Mouse (Mus musculus): Measurements from ENCODE around the gene Gm29797. TPM values are rescaled to one million over a fixed set of nuclear protein-coding genes. Genes with fewer than 3 reads are reported as not detected.

Gene Gm29797
- total RNA-seq, 2 experiments from 2014 or later: 0.42 TPM; not detected in 1

DNA sequence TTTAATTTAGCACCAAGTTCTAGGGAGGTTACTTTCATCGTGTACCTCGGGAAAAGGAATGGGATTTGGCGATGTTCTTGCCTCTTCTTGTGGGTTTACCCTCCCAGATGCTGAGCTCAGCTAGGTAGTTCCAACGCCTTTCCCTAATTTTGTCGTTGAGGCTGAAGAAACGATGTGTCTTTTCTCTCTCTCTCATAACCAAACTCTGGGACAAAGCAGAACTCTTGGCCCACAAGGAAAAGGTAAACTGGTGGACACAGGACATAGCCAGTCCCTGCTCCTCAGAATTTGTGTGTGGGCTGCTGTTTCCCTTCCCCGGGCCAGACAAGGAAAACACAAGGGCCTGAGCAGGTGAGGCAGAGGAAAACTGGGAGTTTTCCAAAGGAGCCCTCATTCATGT, 15.2 kb downstream of the Gm29797 start:
- DNase-seq (ENCODE audit: low spot score in 2 of 2): no peak

DNA sequence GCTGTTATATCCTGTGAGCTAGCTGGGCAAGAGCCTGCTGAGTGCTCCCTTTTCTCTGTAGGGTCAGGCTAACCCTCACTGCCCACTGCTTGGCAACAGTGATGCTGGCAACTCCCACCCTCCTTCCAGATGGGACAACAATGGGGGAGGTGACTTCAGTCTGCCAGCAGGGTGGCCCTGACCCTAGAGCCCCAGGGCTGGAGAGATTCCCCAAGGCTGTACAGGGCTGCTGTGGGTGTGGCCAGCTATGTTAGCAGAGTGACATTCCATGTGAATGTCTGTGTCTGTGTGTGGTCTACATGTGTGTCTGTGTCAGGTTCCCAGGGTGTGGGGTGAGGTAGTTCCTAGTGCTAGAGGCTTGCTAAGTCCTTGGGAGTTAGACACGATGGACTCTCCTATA, 16.7 kb downstream of the Gm29797 start:
- peak in 1 of 2 experiments; percentile 34 for DNase-seq (ENCODE audit: low spot score in 2 of 2)

DNA sequence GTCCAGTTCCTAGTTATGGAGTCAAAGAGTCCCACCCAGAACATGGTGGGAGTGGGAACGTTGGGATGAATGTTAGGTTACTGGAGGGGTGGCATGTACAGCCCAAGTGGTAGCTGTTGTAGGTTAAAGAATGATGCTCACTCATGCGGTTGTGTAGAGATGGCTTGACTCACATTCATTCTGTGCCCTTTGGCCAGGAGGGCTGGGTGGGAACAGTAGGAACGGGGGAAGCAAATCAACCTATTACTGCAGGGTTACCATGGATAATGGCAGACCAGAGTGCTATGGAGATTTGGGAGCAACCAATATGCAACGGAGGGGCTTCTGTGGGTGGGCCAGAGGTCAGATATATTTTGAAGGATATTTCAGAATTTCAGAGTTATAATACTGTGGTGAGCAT, 18.1 kb downstream of the Gm29797 start:
- DNase-seq (ENCODE audit: low spot score in 2 of 2): no peak

DNA sequence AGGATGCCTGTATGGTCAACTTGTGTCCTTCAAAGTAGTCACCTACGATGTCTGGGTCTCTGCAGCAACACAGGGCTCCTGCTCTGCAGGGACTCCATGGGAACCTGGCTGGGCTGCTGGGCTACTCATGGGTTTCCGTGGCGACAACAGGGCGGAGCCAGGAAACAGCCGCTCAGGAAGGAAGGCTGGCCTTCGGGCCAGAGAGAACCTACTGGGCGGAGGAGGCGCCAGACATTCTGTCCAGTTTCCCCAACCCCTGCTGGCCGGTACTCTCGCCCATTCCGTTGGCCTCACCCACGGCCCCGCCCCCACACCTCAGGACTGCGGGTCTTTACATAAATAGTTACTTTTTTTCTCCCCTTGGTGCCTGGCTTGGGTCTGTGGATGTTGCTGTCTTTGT, 18.6 kb downstream of the Gm29797 start:
- peak; percentile 57 to 66 for DNase-seq (ENCODE audit: low spot score in 2 of 2)

DNA sequence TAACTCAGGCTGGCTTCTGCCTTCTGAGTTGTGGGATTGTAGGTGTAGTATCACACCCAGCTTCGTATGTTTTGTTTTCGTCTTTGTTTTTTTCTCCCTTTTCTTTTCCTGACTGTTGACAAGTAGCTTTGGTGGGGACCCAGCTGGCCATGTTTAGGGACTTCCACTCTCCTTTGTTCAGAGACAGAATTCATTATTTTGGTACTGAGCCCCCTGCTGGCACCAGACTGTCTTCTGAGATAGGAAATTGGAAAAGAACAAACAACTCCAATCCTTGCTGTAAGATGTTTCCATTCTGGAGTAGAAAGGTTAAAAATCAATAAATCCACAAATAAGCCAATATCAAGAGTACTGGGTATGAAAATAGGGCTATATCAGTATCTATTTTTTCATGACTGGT, 19.6 kb downstream of the Gm29797 start:
- no peak for DNase-seq (ENCODE audit: low spot score in 2 of 2)

DNA sequence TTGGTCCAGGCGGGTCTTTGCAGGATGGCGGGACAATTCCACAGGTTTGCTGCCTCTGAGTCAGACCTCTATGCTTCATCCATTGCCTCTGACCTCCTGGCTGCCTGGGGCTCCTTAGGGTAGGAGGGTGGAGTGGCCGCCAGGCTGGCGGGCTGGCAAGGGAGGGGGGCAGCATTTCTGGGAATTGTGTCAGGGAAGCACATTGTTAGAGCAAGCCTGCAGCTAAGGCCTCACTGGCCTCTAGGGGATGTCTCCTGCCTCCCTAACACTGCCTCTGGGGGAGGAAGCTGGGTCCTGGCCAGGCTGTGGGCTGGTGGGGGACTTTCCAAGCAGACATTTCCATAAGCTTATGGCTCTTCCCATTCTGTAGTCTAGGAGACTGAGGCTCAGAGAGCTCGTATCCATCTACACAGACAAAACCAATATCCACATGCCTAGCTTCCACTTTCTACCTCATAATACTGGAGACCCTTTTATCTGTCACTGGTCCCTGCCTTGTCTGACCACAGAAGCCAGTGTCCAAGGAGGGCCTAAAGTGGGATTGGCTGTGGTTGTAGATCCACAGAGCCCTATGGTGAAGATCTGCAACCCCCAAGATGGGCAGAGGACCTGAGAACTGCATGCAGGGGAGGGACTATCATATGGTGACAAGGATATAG, 20.4 kb downstream of the Gm29797 start:
- DNase-seq (ENCODE audit: low spot score in 2 of 2): no peak

DNA sequence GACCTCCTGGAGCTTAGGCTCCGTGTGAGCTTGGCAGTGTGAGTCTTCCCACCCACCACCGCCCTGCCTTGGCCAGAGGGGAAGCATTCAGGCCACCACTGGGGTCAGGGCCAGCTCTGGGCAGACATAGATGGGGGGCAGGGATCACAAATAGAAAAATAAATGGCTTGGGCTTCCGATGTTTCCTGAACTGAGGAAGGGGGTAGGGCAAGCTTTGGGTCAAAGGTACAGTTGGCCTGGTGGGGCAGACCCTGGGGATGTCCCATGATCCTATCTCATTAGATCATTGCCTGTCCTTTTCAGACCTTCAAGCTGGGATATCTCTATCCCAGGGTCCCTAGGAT, 20.9 kb downstream of the Gm29797 start:
- no peak for DNase-seq (ENCODE audit: low spot score in 2 of 2)

DNA sequence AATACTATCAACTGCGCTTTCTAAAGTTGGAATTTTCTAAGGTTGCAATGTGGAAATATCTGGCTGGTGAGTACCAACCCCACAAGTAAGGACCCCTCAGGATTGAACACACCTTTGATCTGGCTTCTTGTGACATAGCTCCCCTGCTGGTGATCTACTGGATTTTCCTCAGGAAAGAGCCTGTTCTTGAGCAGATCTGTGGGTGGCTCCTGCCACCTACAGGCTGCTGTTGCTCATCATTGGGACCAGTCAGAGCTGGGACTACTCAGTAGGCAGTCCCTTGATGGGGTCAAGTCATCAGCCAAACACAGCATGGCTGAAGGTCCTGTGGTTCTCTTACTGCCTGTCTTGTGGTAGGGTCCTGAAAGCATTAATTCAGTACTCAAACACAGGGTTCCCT, 21.9 kb downstream of the Gm29797 start:
- DNase-seq (ENCODE audit: low spot score in 2 of 2): peak; percentile 60 to 65

DNA sequence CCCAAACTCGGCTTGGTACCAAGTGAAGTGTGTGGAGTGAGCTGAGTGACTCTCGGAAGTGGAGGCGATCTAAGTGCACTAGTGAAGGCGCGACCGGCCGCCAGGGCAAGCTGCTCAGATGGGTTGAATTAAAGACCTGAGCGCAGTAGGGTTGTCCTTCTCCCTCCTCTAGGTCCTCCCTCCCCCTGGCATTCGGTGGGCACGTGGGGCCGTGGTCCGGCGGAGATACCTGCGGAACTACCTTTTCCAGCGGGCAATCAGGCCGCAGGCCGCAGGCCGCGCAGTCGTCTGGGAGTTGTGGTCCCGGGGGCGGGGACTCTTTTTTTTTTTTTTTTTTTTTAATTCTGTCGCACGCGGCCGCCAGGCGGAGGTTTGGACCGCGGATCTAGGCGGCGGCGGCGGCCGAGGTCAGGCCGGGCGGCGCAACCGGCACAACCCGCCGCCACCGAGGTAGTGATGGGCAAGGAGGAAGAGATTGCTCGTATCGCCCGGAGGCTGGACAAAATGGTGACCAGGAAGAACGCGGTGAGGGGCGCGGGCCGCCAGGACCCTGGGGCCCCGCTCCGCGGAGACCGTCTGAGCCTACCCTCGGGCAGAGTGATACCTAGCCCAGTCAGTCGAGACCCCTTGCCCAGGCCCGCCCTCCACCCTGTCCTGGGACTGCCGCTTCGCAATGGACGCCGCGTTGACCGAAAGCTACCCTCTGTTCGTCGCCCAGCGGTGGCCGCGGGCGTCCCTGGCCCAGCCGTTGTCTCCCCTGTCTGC, 23.3 kb downstream of the Gm29797 start, which contains the start of gene Tcea2:
Gene Tcea2, plus strand, starts transcription at position 360 of the 765 bp plus-strand sequence.
- peak; percentile 65 to 72 for DNase-seq (ENCODE audit: low spot score in 2 of 2)

DNA sequence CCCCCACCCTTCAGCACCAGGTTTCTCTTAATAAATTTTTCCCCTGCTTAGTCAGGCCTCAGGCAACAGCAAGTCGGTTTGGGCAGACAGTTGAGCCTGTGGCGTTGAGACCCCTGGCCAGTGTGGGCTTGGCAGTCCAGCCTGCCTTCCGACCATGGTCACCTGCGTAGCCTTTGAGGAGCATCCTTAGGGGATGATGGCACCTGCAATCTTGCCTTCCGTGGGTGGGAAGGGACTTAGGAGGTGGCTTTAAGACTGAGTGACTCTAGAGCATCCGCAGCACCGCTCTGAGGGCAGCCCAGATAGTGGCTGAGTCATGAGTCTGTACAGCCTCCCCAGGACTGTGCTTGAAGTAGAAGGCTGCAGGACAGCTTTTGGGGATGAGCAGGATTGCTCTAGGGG, 23.9 kb downstream of the Gm29797 start:
- no peak for DNase-seq (ENCODE audit: low spot score in 2 of 2)

DNA sequence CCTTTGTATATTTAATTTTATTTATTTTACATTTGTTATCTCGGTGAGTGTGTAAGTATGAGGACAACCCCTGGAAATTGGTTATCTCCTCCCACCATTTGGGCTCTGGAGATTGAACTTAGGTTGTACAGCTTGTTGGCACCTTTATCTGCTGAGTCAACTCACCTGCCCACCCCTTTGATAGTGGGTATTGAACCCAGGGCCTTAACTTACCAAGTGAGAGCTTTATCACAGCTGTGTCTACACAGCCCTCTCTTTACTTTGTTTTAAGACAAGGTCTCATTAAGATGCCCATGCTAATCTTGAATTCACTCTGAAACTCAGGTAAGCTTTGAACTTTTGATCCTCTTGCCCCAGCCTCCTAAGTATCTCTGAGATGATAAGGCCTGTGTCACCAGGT, 25.1 kb downstream of the Gm29797 start:
- DNase-seq (ENCODE audit: low spot score in 2 of 2): no peak

DNA sequence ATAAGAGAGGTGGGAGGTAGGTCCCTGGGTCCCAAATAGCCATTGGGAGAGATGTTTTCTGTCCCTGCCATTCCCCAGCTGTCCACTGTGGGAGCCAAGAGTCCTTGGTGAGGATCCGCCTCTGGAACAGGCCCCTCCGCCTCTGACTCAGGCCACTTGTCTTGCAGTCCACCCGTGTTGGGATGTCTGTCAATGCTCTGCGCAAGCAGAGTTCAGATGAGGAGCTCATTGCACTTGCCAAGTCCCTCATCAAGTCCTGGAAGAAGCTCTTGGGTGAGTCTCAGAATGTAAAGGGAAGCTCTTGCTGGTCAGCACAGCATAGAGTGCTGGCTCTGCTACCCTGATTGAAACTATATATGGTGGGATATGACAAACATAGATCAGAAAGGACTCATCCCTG, 26.5 kb downstream of the Gm29797 start:
- peak in 1 of 2 experiments; percentile 16 for DNase-seq (ENCODE audit: low spot score in 2 of 2)

DNA sequence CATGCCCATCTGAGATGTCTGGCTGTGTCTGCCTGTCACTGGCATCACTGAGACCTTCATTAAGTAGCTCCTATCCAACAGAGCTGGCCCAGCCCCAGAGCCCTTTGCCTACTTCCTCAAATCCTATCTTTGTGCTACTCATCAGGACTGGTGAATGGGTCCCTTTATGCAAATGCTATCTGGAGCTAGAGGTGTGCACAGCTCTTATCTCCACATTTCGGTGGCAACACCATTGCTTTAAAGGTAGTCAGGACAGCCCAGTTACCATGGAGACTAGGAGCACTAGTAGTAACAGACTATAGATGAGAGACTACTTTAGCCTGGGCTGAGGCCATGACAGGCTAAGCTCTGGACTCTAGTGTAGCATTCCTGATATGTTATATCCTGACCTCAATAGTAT, 27.9 kb downstream of the Gm29797 start:
- DNase-seq (ENCODE audit: low spot score in 2 of 2): peak in 1 of 2 experiments; percentile 5

DNA sequence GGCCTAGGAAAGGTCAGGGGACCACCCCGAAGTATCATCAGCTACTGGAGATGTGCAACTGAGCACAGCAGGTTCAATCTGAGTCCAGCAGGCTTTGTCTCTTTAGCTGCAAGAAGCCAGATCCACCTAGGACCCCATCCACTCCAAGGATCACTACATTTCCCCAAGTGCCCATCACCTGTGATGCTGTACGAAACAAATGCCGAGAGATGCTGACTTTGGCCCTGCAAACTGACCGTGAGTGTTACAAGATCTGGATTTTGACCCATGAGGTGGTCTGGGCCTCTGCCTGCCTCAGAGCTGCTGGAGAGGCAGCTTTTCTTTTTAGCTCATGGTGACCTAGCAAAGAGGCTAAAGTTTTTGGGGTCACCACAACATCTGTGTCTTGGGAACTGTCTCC, 28.9 kb downstream of the Gm29797 start:
- DNase-seq (ENCODE audit: low spot score in 2 of 2): peak in 1 of 2 experiments; percentile 7

DNA sequence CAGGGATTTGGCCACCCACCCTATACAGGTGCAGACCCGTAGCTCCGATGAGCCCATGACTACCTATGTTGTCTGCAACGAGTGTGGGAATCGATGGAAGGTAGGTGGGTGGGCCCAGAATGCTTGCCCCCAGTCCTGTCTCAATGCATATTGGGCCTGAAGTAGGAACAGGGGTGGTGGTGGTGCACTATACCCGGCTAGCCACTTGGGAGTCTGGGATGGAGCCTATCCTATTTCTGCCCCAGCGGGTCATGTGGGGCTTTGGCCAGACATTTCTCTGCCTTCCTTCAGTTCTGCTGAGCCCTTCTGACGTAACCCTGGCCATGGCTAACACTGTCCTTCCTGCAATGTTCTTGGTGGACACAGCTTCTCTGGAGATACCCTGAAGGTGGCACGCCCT, 30.8 kb downstream of the Gm29797 start:
- peak in 1 of 2 experiments; percentile 10 for DNase-seq (ENCODE audit: low spot score in 2 of 2)

DNA sequence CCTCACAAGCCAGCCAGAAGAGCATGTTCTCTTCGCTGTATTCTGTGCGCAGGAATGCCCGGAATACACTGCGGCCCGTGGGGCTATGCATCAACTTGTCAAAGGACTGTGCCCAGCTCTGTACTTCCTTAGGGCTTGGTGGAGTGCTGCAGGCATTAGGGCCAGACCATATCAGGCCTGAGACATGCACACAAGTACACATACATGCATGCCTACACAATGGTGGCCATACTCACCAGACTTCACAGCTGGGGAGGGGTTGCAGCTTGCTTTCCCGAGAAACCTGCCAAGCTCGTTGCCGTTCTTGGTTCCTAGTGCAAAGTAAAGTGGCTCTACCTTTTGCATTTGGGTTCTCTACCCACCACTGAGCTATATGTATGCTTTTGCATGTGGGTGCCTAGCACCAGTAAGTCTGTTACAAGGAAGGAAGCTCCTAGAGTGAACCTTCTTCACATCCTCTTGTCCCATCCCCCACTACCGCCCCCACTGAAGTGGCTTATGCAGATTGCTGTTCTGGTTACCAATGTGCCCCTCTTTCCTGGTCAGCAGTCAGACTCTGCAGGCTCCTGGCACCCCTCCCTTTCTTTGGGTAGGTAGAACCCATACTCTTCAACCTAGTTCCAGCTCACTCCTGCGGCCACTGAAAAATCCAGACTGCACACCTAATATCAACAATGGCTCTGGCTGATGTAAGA, 32.8 kb downstream of the Gm29797 start:
- peak in 1 of 2 experiments; percentile 7 for DNase-seq (ENCODE audit: low spot score in 2 of 2)

DNA sequence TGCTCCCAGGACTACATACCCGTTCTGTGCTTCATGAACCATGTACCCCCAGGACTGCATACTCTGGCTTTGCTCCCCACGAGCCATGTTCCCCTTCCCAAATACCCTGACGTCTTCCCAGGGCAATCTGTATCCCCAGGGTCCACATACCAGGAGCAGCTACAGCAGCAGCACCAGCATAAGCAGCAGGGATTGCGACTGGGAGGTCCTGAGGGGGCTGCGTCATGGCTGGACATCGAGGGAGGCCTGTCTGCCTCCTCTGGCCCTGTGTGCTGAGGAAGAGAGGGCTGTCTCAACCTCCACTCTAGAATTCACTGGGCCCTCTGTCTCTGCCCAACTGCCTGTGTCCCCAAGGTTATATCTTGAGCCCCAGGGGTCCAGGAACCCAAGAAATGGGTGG, 34.2 kb downstream of the Gm29797 start:
- DNase-seq (ENCODE audit: low spot score in 2 of 2): peak in 1 of 2 experiments; percentile 12

DNA sequence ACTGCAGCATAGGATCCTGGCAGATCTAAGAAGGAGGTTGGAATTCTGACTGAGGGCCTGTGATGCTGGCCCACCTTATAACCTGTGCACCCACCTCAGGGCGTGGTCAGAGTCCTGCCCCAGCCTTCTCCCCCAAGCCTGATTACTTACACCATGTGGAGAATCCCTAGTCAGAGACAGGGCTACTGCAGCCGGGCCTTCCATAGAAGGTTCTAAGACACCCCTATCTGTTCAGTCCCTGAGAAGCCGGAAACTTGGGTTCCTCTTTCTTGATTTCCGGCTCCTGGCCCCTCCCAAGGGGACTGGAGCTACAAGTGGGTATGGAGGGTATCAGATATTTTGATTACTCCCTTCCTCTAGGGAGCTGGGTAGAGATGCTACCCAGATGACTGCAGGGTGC, 34.7 kb downstream of the Gm29797 start:
- peak in 1 of 2 experiments; percentile 16 for DNase-seq (ENCODE audit: low spot score in 2 of 2)

DNA sequence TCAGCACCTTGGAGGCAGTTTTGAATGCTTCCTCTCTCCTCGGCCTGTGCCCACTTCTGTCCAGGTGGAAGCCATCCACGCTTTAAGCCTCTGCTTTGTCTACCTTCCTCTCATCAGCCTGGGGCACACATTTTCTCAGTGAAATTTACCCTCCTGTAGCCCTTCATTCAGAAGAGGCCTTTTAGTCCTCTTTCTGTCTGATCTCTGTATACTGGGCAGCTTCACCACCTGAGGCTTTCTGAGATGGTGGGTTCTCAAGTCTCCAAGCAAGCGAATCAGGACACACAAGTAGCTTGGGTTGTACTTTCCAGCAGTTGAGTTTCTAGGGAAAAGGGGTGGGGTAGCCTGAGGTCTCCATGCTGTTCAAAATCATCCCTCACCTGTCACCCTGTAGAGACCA, 35.5 kb downstream of the Gm29797 start:
- peak in 1 of 2 experiments; percentile 12 for DNase-seq (ENCODE audit: low spot score in 2 of 2)

DNA sequence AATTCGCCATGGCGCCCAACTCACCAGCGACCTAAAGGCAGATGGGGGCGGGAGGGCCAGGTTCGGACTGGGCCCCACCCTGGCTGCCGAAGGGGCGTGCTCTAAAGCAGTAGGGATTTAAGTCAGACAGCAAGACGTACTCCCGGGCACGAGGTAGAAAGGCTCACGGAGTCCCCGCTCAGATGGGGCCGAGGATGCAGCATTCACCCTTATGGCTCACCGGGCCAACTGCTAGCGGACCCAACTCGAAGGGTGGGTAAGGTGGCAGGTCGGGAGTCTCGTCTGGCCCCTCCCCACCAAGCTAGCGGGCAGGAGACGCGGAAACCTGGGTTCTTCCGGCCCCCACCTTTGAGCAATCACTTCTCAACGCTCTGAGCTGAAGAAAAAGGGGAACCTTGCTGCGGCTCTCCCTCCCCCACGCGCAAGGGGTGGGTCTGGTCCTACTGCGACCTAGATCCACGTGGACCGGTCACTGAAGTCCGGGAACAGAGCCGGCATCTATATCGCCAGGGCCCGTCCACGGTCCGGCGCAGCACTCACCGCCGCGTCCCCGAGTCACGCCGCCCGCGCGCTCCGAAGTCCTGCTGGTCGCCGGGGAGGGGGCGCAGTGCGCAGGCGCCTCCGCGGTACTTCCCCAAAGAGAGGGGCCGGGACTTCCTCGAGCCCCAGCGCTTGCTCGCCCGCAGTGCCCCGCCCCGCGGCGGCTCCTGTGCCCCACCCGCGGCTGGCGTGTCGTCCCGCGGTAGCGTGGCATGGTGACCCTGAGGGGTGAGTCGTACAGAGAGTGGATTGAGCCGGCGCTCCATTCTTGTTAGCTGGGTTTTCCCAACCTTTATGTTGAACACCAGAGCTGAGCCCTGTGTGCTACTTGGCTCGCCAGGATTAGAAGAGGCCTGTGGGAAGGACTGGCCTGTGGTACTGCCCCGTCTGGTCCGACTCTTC, 36.8 kb downstream of the Gm29797 start, which contains the start of gene Rgs19:
Gene Rgs19, minus strand, starts transcription at position 639 of the 942 bp plus-strand sequence.
- peak; percentile 85 to 87 for DNase-seq (ENCODE audit: low spot score in 2 of 2)

DNA sequence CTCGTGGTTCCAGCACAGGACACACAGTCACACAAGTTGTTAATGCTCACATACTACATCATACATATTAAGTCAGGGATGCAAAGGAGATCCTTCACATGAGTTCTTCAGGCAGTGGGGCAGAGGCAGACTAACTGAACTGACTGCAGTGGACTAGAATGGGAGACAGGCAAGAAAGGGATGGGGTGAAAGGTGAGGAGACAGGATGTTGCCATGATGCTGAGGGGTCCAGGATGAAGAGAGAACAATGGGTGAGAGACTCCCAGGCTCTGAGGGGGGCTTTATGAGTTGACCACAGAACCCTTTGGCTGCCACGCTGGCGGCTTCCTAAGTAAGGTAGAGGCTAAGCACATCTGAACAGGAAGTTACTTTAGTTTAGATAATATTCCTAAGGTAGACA, 37.7 kb downstream of the Gm29797 start:
- DNase-seq (ENCODE audit: low spot score in 2 of 2): no peak

All from adrenal gland, adult 18-20 months (tissue).